Mouse (Mus musculus): ENCODE measurements around the gene Ncf2. TPM values are rescaled to one million over a fixed set of nuclear protein-coding genes. Genes with fewer than 3 reads are reported as not detected.

Ncf2 gene
- polyA plus RNA-seq, 1 experiment from 2014 or later, result 3.3 TPM

DNA sequence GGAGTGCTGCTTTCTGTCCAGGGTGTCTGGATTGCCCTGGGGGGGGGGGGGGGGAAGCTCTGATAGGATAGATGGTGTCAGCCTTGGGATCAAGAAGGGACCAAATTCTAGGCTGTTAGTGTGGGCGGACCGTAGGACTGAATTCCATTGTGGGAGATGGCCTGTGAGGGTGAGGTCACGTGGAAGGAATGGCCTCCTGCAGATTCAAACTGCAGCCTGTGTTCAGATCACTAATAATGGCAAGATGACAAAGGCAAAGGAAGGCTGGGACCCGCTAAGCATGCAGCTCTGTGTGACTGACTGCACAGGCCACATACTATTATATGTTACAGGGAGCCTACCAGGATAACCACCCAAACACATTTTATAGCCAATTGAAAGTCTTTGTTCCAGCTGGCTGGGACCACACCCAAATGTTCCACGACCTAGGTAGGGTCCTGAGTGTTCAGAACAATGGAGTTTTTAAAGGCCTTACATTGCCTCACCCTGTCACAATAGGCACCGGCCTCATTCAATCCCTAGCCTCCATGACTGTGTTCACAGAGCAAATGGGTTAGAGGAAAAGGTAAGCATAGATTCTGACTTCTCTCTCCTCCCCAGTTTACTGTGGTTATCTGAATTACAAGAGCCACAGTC is 6.4 kb upstream of the Ncf2 start:
- ATAC-seq (ENCODE audit: low FRiP score), result peak; percentile 51
- Histone ChIP-seq H3K4me2 (no peak overlapping the region), H3K9ac (ENCODE audit: low read length) (no peak overlapping the region), H3K27ac (ENCODE audit: low read depth, low read length) (no peak overlapping the region; the same call in 1 of the 2 replicates), H3K27me3 (ENCODE audit: control insufficient read depth, insufficient read depth, low read length) (no peaks in the 10 kb centered on the region), H3K9me3 (ENCODE audit: control insufficient read depth, low read length) (no peaks in the 10 kb centered on the region; the same call in 1 of the 2 replicates), H3K4me3 (ENCODE audit: low read depth, low read length) (no peak overlapping the region), H3K4me1 (ENCODE audit: control insufficient read depth, insufficient read depth, low read length) (peaks cover 9% of the 10 kb centered on the region), H3K36me3 (ENCODE audit: control insufficient read depth, insufficient read depth, low read length) (no peaks in the 10 kb centered on the region)
- 28% methylated on average over 6 of the region's 6 CpGs for WGBS
- peak; percentile 89 for DNase-seq (ENCODE audit: low spot score, missing footprints)

DNA sequence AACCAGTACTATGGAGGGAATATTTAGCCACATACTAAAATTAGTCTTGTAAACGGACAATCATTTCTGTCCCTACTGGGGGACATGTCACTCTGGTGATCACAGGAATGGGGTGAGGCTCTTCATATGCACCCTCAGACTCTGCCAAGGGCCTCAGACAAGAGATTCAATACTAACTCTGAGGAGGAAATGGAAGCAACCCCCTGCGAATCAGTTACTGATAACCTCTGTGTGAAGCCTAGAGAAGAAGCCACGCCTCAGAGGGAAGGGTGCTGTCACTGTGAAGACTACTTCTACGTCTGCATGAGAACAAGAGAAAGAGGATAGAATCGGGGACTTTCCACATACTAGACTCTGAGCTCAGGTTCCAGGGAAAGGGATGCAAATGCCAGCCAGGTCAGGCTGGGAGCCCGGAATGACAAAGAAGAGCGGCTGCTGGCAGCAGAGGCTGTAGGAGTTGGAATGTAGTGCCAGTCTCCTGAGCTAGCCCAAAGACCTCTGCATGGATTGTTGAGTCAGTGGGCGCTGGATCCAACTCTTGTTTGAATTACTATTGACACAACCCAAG is 4.2 kb upstream of the Ncf2 start:
- Histone ChIP-seq H3K27ac (ENCODE audit: low read depth, low read length) (no peak overlapping the region), H3K36me3 (ENCODE audit: control insufficient read depth, insufficient read depth, low read length) (no peaks in the 10 kb centered on the region), H3K4me2 (no peak overlapping the region), H3K9me3 (ENCODE audit: control insufficient read depth, low read length) (no peaks in the 10 kb centered on the region; the same call in 1 of the 2 replicates), H3K4me3 (ENCODE audit: low read depth, low read length) (no peak overlapping the region), H3K4me1 (ENCODE audit: control insufficient read depth, insufficient read depth, low read length) (peaks cover 9% of the 10 kb centered on the region), H3K27me3 (ENCODE audit: control insufficient read depth, insufficient read depth, low read length) (no peaks in the 10 kb centered on the region), H3K9ac (ENCODE audit: low read length) (no peak overlapping the region)
- DNase-seq (ENCODE audit: low spot score, missing footprints) (peak; percentile 59), ATAC-seq (ENCODE audit: low FRiP score) (no peak)
- WGBS, result 68% methylated on average over 8 of the region's 8 CpGs

DNA sequence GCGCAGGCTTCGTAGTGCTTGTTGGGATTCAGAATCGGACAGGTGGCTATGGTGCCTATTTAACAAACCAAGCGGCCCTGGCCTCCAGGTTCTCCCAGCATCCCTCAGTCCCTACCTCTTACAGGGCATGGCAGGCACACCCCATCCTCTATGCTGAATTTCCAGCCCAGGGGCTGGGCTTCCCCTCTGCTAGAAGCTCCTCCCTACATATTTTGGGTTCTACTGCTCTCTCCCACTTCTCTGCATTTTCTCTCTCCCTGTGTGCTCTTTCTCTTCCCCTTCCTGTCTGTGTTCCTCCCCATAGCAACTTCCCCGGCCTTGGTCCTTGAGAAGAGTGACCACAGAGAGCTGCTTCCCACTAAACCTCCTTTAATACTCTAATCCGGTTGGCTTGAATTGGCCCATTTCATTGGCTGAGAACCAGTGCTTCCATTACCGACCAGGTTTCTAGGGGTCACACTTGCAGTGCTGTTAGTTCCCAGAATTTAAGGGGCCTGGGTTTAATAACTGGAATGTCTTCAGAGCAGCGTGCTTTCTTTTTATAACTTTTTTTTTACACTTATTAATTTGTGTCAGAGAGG is 3.2 kb upstream of the Ncf2 start:
- Histone ChIP-seq H3K9me3 (ENCODE audit: control insufficient read depth, low read length) (no peaks in the 10 kb centered on the region; the same call in 1 of the 2 replicates), H3K4me2 (no peak overlapping the region), H3K27me3 (ENCODE audit: control insufficient read depth, insufficient read depth, low read length) (no peaks in the 10 kb centered on the region), H3K4me1 (ENCODE audit: control insufficient read depth, insufficient read depth, low read length) (peaks cover 9% of the 10 kb centered on the region), H3K4me3 (ENCODE audit: low read depth, low read length) (no peak overlapping the region), H3K27ac (ENCODE audit: low read depth, low read length) (no peak overlapping the region), H3K9ac (ENCODE audit: low read length) (no peak overlapping the region), H3K36me3 (ENCODE audit: control insufficient read depth, insufficient read depth, low read length) (no peaks in the 10 kb centered on the region)
- ATAC-seq (ENCODE audit: low FRiP score), result no peak
- DNase-seq (ENCODE audit: low spot score, missing footprints), result peak; percentile 64
- WGBS, result 82% methylated on average over 8 of the region's 8 CpGs

DNA sequence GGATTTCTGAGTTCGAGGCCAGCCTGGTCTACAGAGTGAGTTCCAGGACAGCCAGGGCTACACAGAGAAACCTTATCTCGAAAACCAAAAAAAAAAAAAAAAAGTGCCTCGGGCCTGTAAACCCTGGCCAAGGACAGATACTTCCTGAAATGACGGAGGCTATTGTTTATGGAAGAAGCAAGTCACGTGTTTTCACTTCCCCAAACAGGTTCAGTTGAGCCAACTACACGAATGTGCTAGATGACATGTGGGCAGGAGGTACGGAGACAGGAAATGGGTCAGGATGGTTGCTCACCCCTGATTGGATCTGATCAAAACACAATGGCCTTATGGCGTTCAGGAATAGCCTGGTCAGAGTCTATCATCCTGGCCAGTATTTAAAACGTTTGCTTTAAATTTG is 1.9 kb upstream of the Ncf2 start:
- 80% methylated on average over 9 of the region's 9 CpGs for WGBS
- H3K9ac ChIP-seq (ENCODE audit: low read length), result no peak overlapping the region
- H3K4me1 ChIP-seq (ENCODE audit: control insufficient read depth, insufficient read depth, low read length), result peaks cover 5% of the 10 kb centered on the region; the same call in 1 of the 2 replicates
- H3K27ac ChIP-seq (ENCODE audit: low read depth, low read length), result no peak overlapping the region
- no peak overlapping the region for H3K4me3 ChIP-seq (ENCODE audit: low read depth, low read length)
- peak; percentile 39 for DNase-seq (ENCODE audit: low spot score, missing footprints)
- no peaks in the 10 kb centered on the region for H3K36me3 ChIP-seq (ENCODE audit: control insufficient read depth, insufficient read depth, low read length)
- H3K9me3 ChIP-seq (ENCODE audit: control insufficient read depth, low read length), result no peaks in the 10 kb centered on the region
- H3K27me3 ChIP-seq (ENCODE audit: control insufficient read depth, insufficient read depth, low read length), result no peaks in the 10 kb centered on the region
- H3K4me2 ChIP-seq, result no peak overlapping the region
- ATAC-seq (ENCODE audit: low FRiP score), result no peak

DNA sequence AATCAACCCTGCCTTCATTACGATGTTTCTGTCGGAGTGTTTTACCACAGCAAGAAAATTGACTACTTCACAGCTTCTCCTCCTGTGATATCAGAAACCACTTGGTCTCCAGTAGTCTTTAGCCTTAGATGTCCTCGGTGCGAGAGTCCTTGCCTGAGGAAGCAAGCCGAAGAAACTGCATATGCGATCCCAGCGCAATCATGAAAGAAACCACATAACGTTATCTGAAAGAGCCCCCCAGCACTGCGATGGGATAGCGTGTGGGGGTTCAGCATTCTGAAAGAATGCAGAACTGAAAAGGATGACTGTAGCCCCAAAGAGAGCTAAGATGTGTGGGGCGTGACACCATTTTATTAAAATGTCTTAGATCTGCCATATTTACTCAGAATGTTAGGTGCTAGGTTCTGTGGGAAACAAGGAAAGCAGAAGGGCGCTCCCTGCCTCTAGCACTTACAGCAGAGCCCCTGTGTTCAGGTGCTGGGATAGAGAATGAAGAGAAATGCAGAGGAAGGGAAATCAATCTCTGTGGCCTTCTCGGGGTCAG is 711 bp downstream of the Ncf2 start:
- Histone ChIP-seq H3K4me2 (no peak overlapping the region), H3K4me3 (ENCODE audit: low read depth, low read length) (no peak overlapping the region), H3K36me3 (ENCODE audit: control insufficient read depth, insufficient read depth, low read length) (no peaks in the 10 kb centered on the region), H3K27me3 (ENCODE audit: control insufficient read depth, insufficient read depth, low read length) (no peaks in the 10 kb centered on the region), H3K9ac (ENCODE audit: low read length) (no peak overlapping the region), H3K9me3 (ENCODE audit: control insufficient read depth, low read length) (no peaks in the 10 kb centered on the region), H3K4me1 (ENCODE audit: control insufficient read depth, insufficient read depth, low read length) (no peaks in the 10 kb centered on the region), H3K27ac (ENCODE audit: low read depth, low read length) (no peak overlapping the region)
- 91% methylated on average over 13 of the region's 13 CpGs for WGBS
- ATAC-seq (ENCODE audit: low FRiP score) (no peak), DNase-seq (ENCODE audit: low spot score, missing footprints) (no peak)

DNA sequence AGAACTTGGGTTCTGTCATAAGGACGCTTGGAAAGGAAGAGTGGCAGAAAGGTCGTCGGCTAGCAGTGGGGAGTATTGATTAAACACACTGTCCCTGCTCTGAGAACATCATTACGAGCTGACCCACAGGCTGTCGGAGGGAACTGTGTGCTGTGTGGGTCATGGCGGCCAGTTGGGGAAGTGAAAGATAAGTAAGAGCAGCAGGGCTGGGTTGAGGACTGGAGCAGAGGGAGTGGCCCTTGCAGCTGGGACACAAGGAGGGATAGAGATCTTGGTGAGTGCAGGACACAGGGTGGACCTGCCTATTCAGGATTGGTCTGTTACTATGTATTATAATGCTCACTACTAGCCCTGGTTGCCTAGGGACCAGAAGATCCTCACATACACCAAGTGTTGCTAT is 4.9 kb downstream of the Ncf2 start:
- Histone ChIP-seq H3K4me2 (no peak overlapping the region), H3K9ac (ENCODE audit: low read length) (no peak overlapping the region), H3K9me3 (ENCODE audit: control insufficient read depth, low read length) (no peaks in the 10 kb centered on the region), H3K27me3 (ENCODE audit: control insufficient read depth, insufficient read depth, low read length) (no peaks in the 10 kb centered on the region), H3K27ac (ENCODE audit: low read depth, low read length) (no peak overlapping the region), H3K4me1 (ENCODE audit: control insufficient read depth, insufficient read depth, low read length) (no peaks in the 10 kb centered on the region), H3K36me3 (ENCODE audit: control insufficient read depth, insufficient read depth, low read length) (no peaks in the 10 kb centered on the region), H3K4me3 (ENCODE audit: low read depth, low read length) (no peak overlapping the region)
- 79% methylated on average over 6 of the region's 6 CpGs for WGBS
- no peak for DNase-seq (ENCODE audit: low spot score, missing footprints)
- no peak for ATAC-seq (ENCODE audit: low FRiP score)

DNA sequence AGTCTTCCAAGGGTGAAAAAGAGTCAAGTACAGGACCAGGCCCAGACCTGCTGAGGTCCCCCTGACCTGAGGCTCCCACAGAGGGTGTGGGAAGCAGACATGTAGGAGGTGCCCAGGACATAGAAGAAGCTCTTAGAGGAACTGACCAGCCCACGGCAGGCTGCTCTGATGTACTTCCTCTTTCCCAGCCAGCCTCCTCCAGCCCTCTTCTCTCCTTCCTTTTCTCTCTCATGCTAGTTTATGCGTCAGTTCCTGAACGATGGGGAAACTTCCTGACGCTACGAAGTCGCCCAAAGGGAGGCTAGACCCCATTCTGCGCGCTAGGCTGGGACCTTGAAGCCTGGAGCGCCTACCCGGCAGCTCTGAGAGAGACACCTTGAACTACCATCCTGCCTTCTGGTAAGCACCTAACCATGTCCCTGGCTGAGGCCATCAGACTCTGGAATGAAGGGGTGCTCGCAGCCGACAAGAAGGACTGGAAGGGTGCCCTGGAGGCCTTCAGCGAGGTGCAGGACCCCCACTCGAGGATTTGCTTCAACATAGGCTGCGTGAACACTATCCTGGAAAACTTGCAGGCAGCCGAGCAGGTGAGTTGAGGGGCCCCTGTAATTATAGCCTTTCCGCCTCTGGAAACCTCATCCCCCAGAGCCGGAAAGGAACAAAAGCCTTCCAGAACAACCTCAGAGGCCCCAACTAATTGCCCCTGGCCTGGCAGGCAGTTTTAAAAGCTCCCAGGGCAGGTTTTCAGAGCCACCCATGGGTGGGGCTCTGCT is 7.8 kb downstream of the Ncf2 start:
- H3K9me3 ChIP-seq (ENCODE audit: control insufficient read depth, low read length), result no peaks in the 10 kb centered on the region
- no peaks in the 10 kb centered on the region for H3K27me3 ChIP-seq (ENCODE audit: control insufficient read depth, insufficient read depth, low read length)
- no peak overlapping the region for H3K4me2 ChIP-seq
- H3K36me3 ChIP-seq (ENCODE audit: control insufficient read depth, insufficient read depth, low read length), result no peaks in the 10 kb centered on the region
- no peak for DNase-seq (ENCODE audit: low spot score, missing footprints)
- no peak overlapping the region for H3K9ac ChIP-seq (ENCODE audit: low read length)
- H3K4me1 ChIP-seq (ENCODE audit: control insufficient read depth, insufficient read depth, low read length), result no peaks in the 10 kb centered on the region; the same call in 1 of the 2 replicates
- H3K27ac ChIP-seq (ENCODE audit: low read depth, low read length), result no peak overlapping the region
- no peak for ATAC-seq (ENCODE audit: low FRiP score)
- no peak overlapping the region for H3K4me3 ChIP-seq (ENCODE audit: low read depth, low read length)
- WGBS, result 85% methylated on average over 18 of the region's 18 CpGs

DNA sequence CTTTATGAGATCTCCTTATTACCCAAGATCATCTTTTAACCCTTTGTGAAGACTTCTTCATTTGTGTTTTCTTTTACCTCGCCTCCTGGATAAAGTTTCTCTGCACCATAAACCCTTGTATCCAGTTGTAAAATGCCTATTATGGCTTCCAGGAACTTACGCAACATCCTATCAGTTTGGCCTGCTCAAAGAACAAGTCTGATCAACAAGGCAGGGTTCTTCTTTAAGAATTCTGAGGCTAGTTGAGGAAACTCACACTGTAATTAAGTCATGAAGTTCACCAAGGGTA is 8.3 kb downstream of the Ncf2 start:
- Histone ChIP-seq H3K36me3 (ENCODE audit: control insufficient read depth, insufficient read depth, low read length) (no peaks in the 10 kb centered on the region), H3K27me3 (ENCODE audit: control insufficient read depth, insufficient read depth, low read length) (no peaks in the 10 kb centered on the region), H3K9me3 (ENCODE audit: control insufficient read depth, low read length) (no peaks in the 10 kb centered on the region), H3K4me1 (ENCODE audit: control insufficient read depth, insufficient read depth, low read length) (no peaks in the 10 kb centered on the region; the same call in 1 of the 2 replicates), H3K9ac (ENCODE audit: low read length) (no peak overlapping the region), H3K4me3 (ENCODE audit: low read depth, low read length) (no peak overlapping the region), H3K27ac (ENCODE audit: low read depth, low read length) (no peak overlapping the region), H3K4me2 (no peak overlapping the region)
- ATAC-seq (ENCODE audit: low FRiP score), result no peak
- WGBS, result 87% methylated on average over 2 of the region's 2 CpGs
- DNase-seq (ENCODE audit: low spot score, missing footprints), result no peak

Measured in midbrain, embryonic 11.5 days (tissue).